Mouse (Mus musculus) bone marrow, adult 2 months (tissue): ENCODE data around the gene Traf3. TPM values are rescaled to one million over a fixed set of nuclear protein-coding genes. Genes with fewer than 3 reads are reported as not detected.

Experiments used
- H3K27ac ChIP-seq: fragments of 200-500 bp; 2 replicates; pipeline ENCODE4 v1.5.1; 2012; ENCODE audit warnings: low read depth, mild to moderate bottlenecking, control low read depth, inconsistent platforms, low read length; ENCODE audit not compliant: control insufficient read depth, poor library complexity, insufficient read depth
- H3K4me1 ChIP-seq: fragments of 200-500 bp; 2 replicates; pipeline ENCODE4 v1.6.1; 2011; ENCODE audit warnings: low read length; ENCODE audit not compliant: control insufficient read depth, insufficient read depth
- H3K4me3 ChIP-seq: fragments of 200-500 bp; replicated peaks from 2 replicates; pipeline ENCODE3; 2011; ENCODE audit warnings: mild to moderate bottlenecking, low read depth, low read length, control low read depth; ENCODE audit not compliant: control insufficient read depth
- CTCF ChIP-seq: fragments of 200-500 bp; IDR thresholded peaks from 2 replicates; pipeline ENCODE4 v1.5.1; 2011; ENCODE audit warnings: low read length, control low read depth; ENCODE audit not compliant: control insufficient read depth, insufficient read depth
- POLR2A ChIP-seq: fragments of 200-500 bp; IDR thresholded peaks from 2 replicates; pipeline ENCODE4 v1.6.1; 2011; ENCODE audit warnings: low read depth, mild to moderate bottlenecking, control low read depth, low read length, borderline replicate concordance; ENCODE audit not compliant: control insufficient read depth
- WGBS: fragments of 180-500 bp; shearing (Covaris S2); methylation state at CpG from one replicate; pipeline ENCODE4 v1.1.7; 2018; 5-methylcytosine and 5-hydroxymethylcytosine counted together
- polyA plus RNA-seq: library from polyadenylated mRNA; stranded (reverse); fragments of >200 nt; gene quantifications from 2 replicates; pipeline ENCODE4 v1.2.4, GENCODE M21; 2011; ENCODE audit warnings: low replicate concordance; ENCODE audit not compliant: missing spikeins, insufficient read depth, insufficient read length

Traf3 gene
- polyA plus RNA-seq, 1 experiment: 9.2 TPM

DNA sequence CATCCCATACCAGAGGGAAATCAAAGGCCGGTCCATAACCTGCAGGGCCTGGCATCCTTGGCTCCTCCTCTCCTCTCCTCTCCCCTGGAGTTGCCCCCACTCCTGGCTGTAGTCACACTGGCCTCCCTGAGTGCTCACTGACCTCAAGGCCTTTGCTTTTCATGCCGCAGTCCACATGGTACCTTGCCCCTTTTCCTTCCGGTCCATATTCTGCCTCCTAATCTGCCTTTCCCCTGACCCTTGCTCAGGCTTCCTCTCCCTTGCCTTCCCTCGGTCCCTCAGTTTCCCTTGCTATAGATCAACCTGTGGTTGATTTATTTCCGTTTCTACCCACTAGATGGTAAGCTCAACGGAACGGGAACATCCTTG, 4.2 kb upstream of the Traf3 start:
- peak overlapping the region; percentile 22; the same call in 1 of the 2 replicates for H3K27ac ChIP-seq
- no peak for TF ChIP-seq POLR2A
- TF ChIP-seq CTCF: no peak
- peaks cover 11% of the 10 kb centered on the region for H3K4me1 ChIP-seq
- no peak overlapping the region for H3K4me3 ChIP-seq
- WGBS: 26% methylated on average over 7 of the region's 7 CpGs

- no peak overlapping the region for H3K4me3 ChIP-seq
- no peak overlapping the region; the same call in 1 of the 2 replicates for H3K27ac ChIP-seq
- peaks cover 11% of the 10 kb centered on the region for H3K4me1 ChIP-seq
- TF ChIP-seq POLR2A (no peak), CTCF (no peak)
- 30% methylated on average over 16 of the region's 16 CpGs for WGBS
Measured at GRCm38 (mm10) chr12:111162312-111163061, 3.7 kb upstream of the Traf3 start.

DNA sequence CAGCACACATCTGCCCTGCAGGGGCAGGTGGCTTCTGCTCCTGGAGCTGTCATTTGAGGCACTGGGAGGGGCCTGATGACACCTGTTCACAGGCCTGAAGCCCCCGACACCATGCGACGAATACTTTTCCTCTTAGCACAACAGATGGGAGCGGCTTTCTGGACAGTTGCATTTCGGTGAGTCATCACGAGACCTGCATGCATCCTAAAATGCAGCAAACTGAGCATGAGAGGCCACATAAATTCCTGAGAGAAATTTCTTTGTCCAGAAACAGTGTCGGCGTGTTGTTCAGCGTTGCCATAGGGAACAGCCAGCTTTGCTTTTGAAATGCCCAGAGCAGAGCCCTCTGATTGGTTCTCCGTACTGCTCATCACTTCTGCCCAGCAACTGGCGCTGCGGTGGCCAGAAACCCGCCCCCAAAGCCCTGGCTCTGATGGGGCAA, 1.8 kb upstream of the Traf3 start:
- no peak for TF ChIP-seq POLR2A
- peaks cover 11% of the 10 kb centered on the region for H3K4me1 ChIP-seq
- H3K4me3 ChIP-seq: peak overlapping the region; percentile 37
- 5% methylated on average over 13 of the region's 13 CpGs for WGBS
- peak overlapping the region; percentile 9; the same call in 1 of the 2 replicates for H3K27ac ChIP-seq

- TF ChIP-seq POLR2A: no peak
- peak; percentile 75 for TF ChIP-seq CTCF
- 46% methylated on average over 10 of the region's 10 CpGs for WGBS
- Histone ChIP-seq H3K4me3 (peak overlapping the region; percentile 67), H3K4me1 (peaks cover 11% of the 10 kb centered on the region), H3K27ac (peak overlapping the region; percentile 97)
Measured at GRCm38 (mm10) chr12:111165146-111165812, 891 bp upstream of the Traf3 start.

GRCm38 (mm10) chr12:111166681-111167289, 615 bp downstream of the Traf3 start:
- H3K4me3 ChIP-seq: peak overlapping the region; percentile 68
- H3K27ac ChIP-seq: peak overlapping the region; percentile 87
- TF ChIP-seq POLR2A: no peak
- TF ChIP-seq CTCF: no peak
- peaks cover 9% of the 10 kb centered on the region for H3K4me1 ChIP-seq
- WGBS: under 1% methylated on average over 48 of the region's 48 CpGs

GRCm38 (mm10) chr12:111168891-111169290, 2.7 kb downstream of the Traf3 start:
- peaks cover 2% of the 10 kb centered on the region for H3K4me1 ChIP-seq
- no peak overlapping the region for H3K4me3 ChIP-seq
- no peak overlapping the region for H3K27ac ChIP-seq
- WGBS: 82% methylated on average over 4 of the region's 4 CpGs
- TF ChIP-seq CTCF: no peak

DNA sequence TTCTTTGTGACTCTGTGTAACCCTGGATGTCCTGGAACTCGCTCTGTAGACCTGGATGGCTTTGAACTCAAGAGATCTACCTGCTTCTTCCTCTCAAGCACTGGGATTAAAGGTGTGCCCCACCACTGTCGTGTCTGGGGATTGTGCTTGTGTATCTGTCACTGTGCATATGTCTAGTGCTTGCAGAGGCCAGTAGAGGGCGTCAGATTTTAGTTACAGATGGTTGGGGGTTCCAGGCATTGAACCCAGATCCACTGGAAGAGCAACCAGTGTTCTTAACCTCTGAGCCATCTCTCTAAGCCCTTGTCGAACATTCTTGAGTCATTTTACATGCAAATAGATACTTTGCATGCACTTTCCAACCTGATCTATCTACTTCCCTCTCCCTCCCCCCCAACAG, 12.6 kb downstream of the Traf3 start:
- peaks cover 2% of the 10 kb centered on the region; the same call in 1 of the 2 replicates for H3K4me1 ChIP-seq
- 79% methylated on average over 4 of the region's 4 CpGs for WGBS
- no peak for TF ChIP-seq POLR2A
- TF ChIP-seq CTCF: no peak
- no peak overlapping the region for H3K4me3 ChIP-seq
- H3K27ac ChIP-seq: no peak overlapping the region

DNA sequence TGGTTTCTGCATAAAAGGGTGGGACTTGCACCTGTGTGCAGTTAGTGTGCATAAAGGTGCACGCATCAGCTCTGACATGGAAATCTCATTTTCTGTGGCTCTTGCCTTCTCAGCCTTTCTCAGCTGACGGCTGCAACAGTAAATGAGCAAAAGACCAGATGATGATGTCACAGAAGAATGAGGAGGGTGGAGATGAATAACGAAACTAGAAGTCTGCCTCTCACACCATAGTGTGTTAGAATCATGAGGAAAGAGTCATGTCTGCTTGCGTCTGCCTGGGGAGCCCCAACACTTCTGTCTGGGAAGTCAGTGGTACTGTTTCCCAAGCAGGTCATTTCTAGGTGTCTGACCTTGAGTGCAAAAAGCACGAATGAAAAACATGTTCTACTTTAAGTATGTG, 15.7 kb downstream of the Traf3 start:
- no peak overlapping the region for H3K4me3 ChIP-seq
- WGBS: 58% methylated on average over 5 of the region's 5 CpGs
- TF ChIP-seq CTCF (no peak), POLR2A (no peak)
- H3K27ac ChIP-seq: no peak overlapping the region
- peaks cover 4% of the 10 kb centered on the region for H3K4me1 ChIP-seq
